Mouse (Mus musculus) cortical plate, adult 2 months (tissue): ENCODE measurements around the gene Sh3d21. TPM values are rescaled to one million over a fixed set of nuclear protein-coding genes. Genes with fewer than 3 reads are reported as not detected.

Experiments
- H3K27ac ChIP-seq: fragments of 200-500 bp; 2 replicates; pipeline ENCODE4 v1.5.1; 2012; ENCODE audit warnings: low read length, control low read depth, inconsistent platforms; ENCODE audit not compliant: insufficient read depth
- H3K4me1 ChIP-seq: fragments of 200-500 bp; 2 replicates; pipeline ENCODE4 v1.6.1; 2011; ENCODE audit warnings: low read length; ENCODE audit not compliant: control insufficient read depth, insufficient read depth
- H3K4me3 ChIP-seq: fragments of 200-500 bp; 2 replicates; pipeline ENCODE4 v1.5.1; 2011; ENCODE audit warnings: mild to moderate bottlenecking, low read length, control low read depth; ENCODE audit not compliant: insufficient read depth
- CTCF ChIP-seq: fragments of 200-500 bp; IDR thresholded peaks from 2 replicates; pipeline ENCODE4 v1.5.1; 2011; ENCODE audit warnings: mild to moderate bottlenecking, control low read depth, low read length; ENCODE audit not compliant: insufficient read depth; ENCODE audit errors: extremely low read depth
- POLR2A ChIP-seq: fragments of 200-500 bp; IDR thresholded peaks from 2 replicates; pipeline ENCODE4 v1.6.1; 2011; ENCODE audit warnings: mild to moderate bottlenecking, low read length, control low read depth; ENCODE audit not compliant: insufficient read depth; ENCODE audit errors: extremely low read depth
- polyA plus RNA-seq: library from polyadenylated mRNA; depleted of rRNA; stranded (reverse); fragments of >200 nt; gene quantifications from 2 replicates; pipeline ENCODE4 v1.2.3, GENCODE M21; 2012; rRNA removed

The Sh3d21 gene
- polyA plus RNA-seq, result 1.0 and 1.1 TPM in 2 replicates

- no peaks in the 10 kb centered on the region for H3K4me1 ChIP-seq
- peak within 1 kb of the TSS; percentile 38 for H3K4me3 ChIP-seq
- no peak for TF ChIP-seq CTCF
- no peak for TF ChIP-seq POLR2A
- H3K27ac ChIP-seq, result no peak within 1 kb of the TSS
Observed at GRCm38 (mm10) chr4:126163067-126163659, at the start of gene Sh3d21. Sh3d21 (minus strand) TSS chr4:126163491.

GRCm38 (mm10) chr4:126207081-126207480 lies 43.8 kb upstream of the Sh3d21 start:
- Histone ChIP-seq H3K4me3 (no peak overlapping the region), H3K27ac (no peak overlapping the region), H3K4me1 (no peaks in the 10 kb centered on the region)
- TF ChIP-seq CTCF, result no peak
- no peak for TF ChIP-seq POLR2A

- no peak overlapping the region for H3K27ac ChIP-seq
- no peak overlapping the region for H3K4me3 ChIP-seq
- no peak for TF ChIP-seq CTCF
- TF ChIP-seq POLR2A, result no peak
- peaks cover 4% of the 10 kb centered on the region; the same call in 1 of the 2 replicates for H3K4me1 ChIP-seq
Observed at GRCm38 (mm10) chr4:126205386-126205785, 42.1 kb upstream of the Sh3d21 start.

- Histone ChIP-seq H3K4me1 (peaks cover 4% of the 10 kb centered on the region; the same call in 1 of the 2 replicates), H3K4me3 (no peak overlapping the region), H3K27ac (no peak overlapping the region)
- TF ChIP-seq CTCF (no peak), POLR2A (no peak)
Observed at GRCm38 (mm10) chr4:126204661-126205230, 41.5 kb upstream of the Sh3d21 start.

GRCm38 (mm10) chr4:126204016-126204415 lies 40.7 kb upstream of the Sh3d21 start:
- Histone ChIP-seq H3K27ac (no peak overlapping the region), H3K4me1 (peaks cover 7% of the 10 kb centered on the region), H3K4me3 (no peak overlapping the region)
- no peak for TF ChIP-seq POLR2A
- no peak for TF ChIP-seq CTCF

- Histone ChIP-seq H3K27ac (peak overlapping the region; percentile 99), H3K4me3 (peak overlapping the region; percentile 71), H3K4me1 (peaks cover 7% of the 10 kb centered on the region)
- TF ChIP-seq POLR2A (no peak), CTCF (no peak)
Observed at GRCm38 (mm10) chr4:126203336-126203895, 40.1 kb upstream of the Sh3d21 start.

- Histone ChIP-seq H3K27ac (peak within 1 kb of the TSS; percentile 99), H3K4me1 (peaks cover 7% of the 10 kb centered on the region), H3K4me3 (peak within 1 kb of the TSS; percentile 71)
- TF ChIP-seq POLR2A (peak; percentile 79), CTCF (no peak)
Observed at GRCm38 (mm10) chr4:126202303-126203181, 39.3 kb upstream of the Sh3d21 start, which contains the start of gene Thrap3. Thrap3 (minus strand) TSS chr4:126202760.

GRCm38 (mm10) chr4:126201514-126202302 lies 38.4 kb upstream of the Sh3d21 start:
- no peak for TF ChIP-seq POLR2A
- TF ChIP-seq CTCF, result 0 out of 2 replicates have a peak, but pooled peaks have one; percentile 20
- Histone ChIP-seq H3K27ac (peak overlapping the region; percentile 94), H3K4me1 (peaks cover 8% of the 10 kb centered on the region), H3K4me3 (peak overlapping the region; percentile 71)

- Histone ChIP-seq H3K4me1 (peaks cover 11% of the 10 kb centered on the region), H3K4me3 (no peak overlapping the region), H3K27ac (no peak overlapping the region)
- TF ChIP-seq POLR2A, result no peak
- TF ChIP-seq CTCF, result no peak
Observed at GRCm38 (mm10) chr4:126200656-126201055, 37.4 kb upstream of the Sh3d21 start.
